Mouse (Mus musculus) inflammation-experienced regulatory T-cells, adult 6 months (primary cell): Measurements from ENCODE around the gene Camta2. TPM values are rescaled to one million over a fixed set of nuclear protein-coding genes. Genes with fewer than 3 reads are reported as not detected.

Experiments used
- polyA plus RNA-seq, 3 experiments: library from polyadenylated mRNA; unstranded; fragments of 100-300 nt; shearing (Covaris generic); gene quantifications; one replicate each; pipeline ENCODE4 v1.2.1; 2017

Gene Camta2
- polyA plus RNA-seq, 3 experiments from 2014 or later = 11.5 to 17.1 (median 12.8) TPM

Other genes starting within 250 kb of the Camta2 start
- gene Med11, start 236.2 kb downstream of the Camta2 start, polyA plus RNA-seq = 10 to 100 TPM; 76.7 to 81.3 (median 80.3) TPM
- gene Zmynd15, start 228.7 kb downstream of the Camta2 start, polyA plus RNA-seq = not detected
- under 1 TPM; 0.62 to 0.85 (median 0.72) TPM for gene Cxcl16, start 228.1 kb downstream of the Camta2 start, polyA plus RNA-seq
- 1 to 10 TPM; 1.6 to 3.2 (median 2.3) TPM for gene Tm4sf5, start 182.9 kb downstream of the Camta2 start, polyA plus RNA-seq
- gene Vmo1, start 173.5 kb downstream of the Camta2 start, polyA plus RNA-seq = not detected
- not detected for gene Gltpd2, start 168.9 kb downstream of the Camta2 start, polyA plus RNA-seq
- 100 to 1,000 TPM; 376 to 387 (median 385) TPM for gene Psmb6, start 162.7 kb downstream of the Camta2 start, polyA plus RNA-seq
- not detected for gene Gm40193, start 155.2 kb downstream of the Camta2 start, polyA plus RNA-seq
- 1 to 10 TPM; 1.8 to 2.1 (median 2.0) TPM for gene Pld2, start 148.0 kb downstream of the Camta2 start, polyA plus RNA-seq
- gene Mink1, start 125.2 kb downstream of the Camta2 start, polyA plus RNA-seq = 10 to 100 TPM in 1 of 3 experiments, 1 to 10 TPM in 2; 6.2 to 11.8 (median 9.2) TPM
- not detected for gene 4930544D05Rik, start 72.3 kb downstream of the Camta2 start, polyA plus RNA-seq
- gene Chrne, start 68.9 kb downstream of the Camta2 start, polyA plus RNA-seq = 1 to 10 TPM in 1 of 3 experiments, under 1 TPM in 2; 0.51 to 3.0 (median 0.78) TPM
- under 1 TPM; 0.17 to 0.69 (median 0.21) TPM for gene Gp1ba, start 49.0 kb downstream of the Camta2 start, polyA plus RNA-seq
- 100 to 1,000 TPM; 276 to 454 (median 423) TPM for gene Rnf167, start 40.9 kb downstream of the Camta2 start, polyA plus RNA-seq
- 100 to 1,000 TPM in 2 of 3 experiments, 10 to 100 TPM in 1; 85.3 to 111 (median 111) TPM for gene Slc25a11, start 40.6 kb downstream of the Camta2 start, polyA plus RNA-seq
- 1,000 to 10,000 TPM; 3,037 to 4,758 (median 3,214) TPM for gene Pfn1, start 33.5 kb downstream of the Camta2 start, polyA plus RNA-seq
- gene Eno3, start 30.9 kb downstream of the Camta2 start, polyA plus RNA-seq = 10 to 100 TPM in 2 of 3 experiments, 1 to 10 TPM in 1; 6.2 to 27.4 (median 21.7) TPM
- gene Spag7, start 18.7 kb downstream of the Camta2 start, polyA plus RNA-seq = 100 to 1,000 TPM; 131 to 155 (median 137) TPM
- 1 to 10 TPM in 1 of 3 experiments, under 1 TPM in 1, not detected in 1; 0.44 to 1.0 TPM for gene Inca1, start 12.1 kb upstream of the Camta2 start, polyA plus RNA-seq
- 1 to 10 TPM in 2 of 3 experiments, under 1 TPM in 1; 0.99 to 2.0 (median 1.3) TPM for gene Kif1c, start 12.4 kb upstream of the Camta2 start, polyA plus RNA-seq
- gene Zfp3, start 76.1 kb upstream of the Camta2 start, polyA plus RNA-seq = 1 to 10 TPM; 3.4 to 5.8 (median 4.6) TPM
- 1 to 10 TPM in 1 of 3 experiments, under 1 TPM in 1, not detected in 1; 0.67 to 1.1 TPM for gene Scimp, start 124.5 kb upstream of the Camta2 start, polyA plus RNA-seq
- gene Rabep1, start 156.7 kb upstream of the Camta2 start, polyA plus RNA-seq = 10 to 100 TPM in 2 of 3 experiments, 1 to 10 TPM in 1; 9.9 to 13.0 (median 11.4) TPM